Mouse (Mus musculus) ES-E14 (cell line): Measurements from ENCODE around the gene Sema6c.

ENCODE experiments used
- HCFC1 ChIP-seq: IDR thresholded peaks from 2 replicates; pipeline ENCODE4 v1.6.1; 2012; ENCODE audit warnings: low read length, inconsistent platforms, borderline replicate concordance; ENCODE audit not compliant: insufficient read depth
- ZC3H11A ChIP-seq: IDR thresholded peaks from 2 replicates; pipeline ENCODE4 v1.6.1; 2012; ENCODE audit warnings: low read depth, mild to moderate bottlenecking, inconsistent platforms, low read length, borderline replicate concordance

- no peak for TF ChIP-seq HCFC1
- no peak for TF ChIP-seq ZC3H11A
Observed at GRCm38 (mm10) chr3:95200132-95200531, 39.9 kb downstream of the Sema6c start.
